Mouse (Mus musculus) lung, postnatal 36 days (tissue): ENCODE data around the gene Mrps35.

Experiments used
- DNase-seq: peaks from one replicate; pipeline ENCODE4 v3.0.0; 2022; ENCODE audit warnings: mixed read lengths

The Mrps35 gene

DNA sequence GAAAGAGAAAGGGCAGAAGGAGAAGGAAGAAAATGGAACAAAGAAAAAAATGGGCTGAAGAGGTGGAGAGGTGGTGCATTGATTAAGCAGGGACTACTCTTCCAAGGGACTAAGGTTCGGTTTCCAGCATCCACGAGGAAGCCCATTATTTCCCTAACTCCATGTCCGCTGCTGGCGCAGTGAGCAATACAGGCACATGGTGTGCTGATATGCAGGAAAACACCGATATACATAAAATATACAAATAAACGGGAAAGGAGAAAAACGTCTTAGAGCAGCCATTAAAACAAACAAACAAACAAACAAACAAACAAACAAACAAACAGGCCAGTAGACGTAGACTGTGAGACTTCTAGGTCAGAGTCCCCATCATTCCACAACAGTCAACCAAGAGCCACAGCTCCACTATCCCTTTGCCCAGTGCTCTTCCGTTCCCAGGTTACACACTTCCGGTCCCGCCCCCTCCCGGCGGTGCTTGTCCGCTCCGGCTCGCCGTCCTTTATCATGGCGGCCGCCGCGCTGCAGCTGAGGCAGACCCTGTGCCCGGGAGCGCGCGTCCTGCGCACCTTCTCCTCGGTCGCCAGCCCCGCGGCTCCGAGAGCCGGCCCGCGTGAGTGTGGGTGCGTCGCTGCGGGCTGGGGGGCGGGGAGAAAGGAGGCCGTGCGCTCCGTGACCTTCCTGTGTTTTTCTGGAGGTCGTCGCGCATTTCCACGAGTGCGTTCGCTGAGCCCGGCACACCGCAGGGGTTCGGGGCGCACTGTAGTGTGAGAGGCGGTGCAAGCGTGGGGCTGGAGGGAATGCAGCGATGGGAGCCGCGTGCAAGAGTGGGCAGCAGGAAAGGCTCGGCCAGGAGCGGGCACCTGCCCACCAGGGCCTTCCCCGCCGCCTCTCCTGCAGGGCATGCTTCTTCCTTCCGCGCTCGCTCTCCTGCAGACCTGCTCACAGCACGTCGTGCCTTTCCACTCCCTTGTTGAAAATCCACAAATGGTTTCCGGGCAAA, at the start of gene Mrps35:
Gene Mrps35 (plus strand): TSS at position 474 of the 1,000 bp plus-strand sequence.
- DNase-seq, result peak; percentile 94

DNA sequence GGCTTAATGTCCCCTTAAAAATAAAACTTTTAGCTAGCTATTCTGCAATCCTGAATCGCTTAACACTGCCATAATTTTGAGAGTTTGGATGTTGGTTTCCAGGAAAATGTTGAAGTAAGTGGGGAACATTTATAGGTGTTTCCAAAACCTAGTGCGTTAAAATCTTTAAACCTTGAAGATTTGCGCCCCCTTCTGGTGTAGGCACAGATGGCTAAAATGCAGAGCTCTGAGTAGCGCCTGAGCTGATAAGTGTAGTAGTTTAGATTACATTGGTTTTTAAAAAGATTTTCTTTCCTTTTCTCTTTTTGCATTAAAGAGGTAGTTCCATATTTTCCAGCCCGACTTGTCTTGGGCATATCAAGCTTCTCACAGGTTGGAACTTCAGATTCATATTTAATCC, 48.3 kb upstream of the Mrps35 start:
- peak; percentile 86 for DNase-seq

DNA sequence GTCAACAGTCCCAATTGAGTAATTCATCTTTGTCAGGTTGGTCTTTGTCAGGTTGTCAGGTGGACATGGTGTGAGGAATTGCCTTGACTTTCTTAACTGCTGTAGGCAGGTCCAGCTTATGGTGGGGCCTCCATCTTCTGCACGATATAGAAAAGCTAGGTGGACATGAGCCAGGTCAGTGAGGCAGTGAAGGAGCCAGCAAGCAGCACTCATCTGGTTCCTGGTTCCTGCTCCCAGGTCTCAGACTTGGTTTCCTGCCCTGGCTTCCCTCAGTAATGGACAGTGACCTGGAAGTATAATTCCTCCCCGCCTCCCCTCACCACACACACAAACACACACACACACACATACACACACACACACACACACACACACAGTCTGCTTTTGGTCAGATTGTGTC, 47.2 kb upstream of the Mrps35 start:
- DNase-seq, result no peak

DNA sequence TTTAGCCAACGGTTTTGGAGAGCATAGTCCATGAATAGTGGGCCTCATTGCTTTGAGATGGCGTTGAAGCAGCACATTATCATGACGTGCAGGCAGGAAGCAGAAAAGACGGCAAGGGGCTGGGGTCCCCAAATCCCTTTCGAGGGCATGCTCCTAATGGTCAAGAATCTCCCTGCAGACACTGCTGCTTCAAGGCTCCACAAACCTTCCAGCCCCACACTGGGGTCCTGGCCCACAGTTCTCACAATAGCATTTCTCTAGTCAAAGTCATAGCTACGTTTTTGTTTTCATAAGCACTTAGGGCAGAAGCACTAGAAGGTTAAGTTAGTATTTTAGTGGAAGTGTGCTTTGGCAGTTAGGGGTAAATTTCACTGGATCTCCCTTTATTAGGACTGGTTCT, 46.7 kb upstream of the Mrps35 start:
- DNase-seq, result no peak

DNA sequence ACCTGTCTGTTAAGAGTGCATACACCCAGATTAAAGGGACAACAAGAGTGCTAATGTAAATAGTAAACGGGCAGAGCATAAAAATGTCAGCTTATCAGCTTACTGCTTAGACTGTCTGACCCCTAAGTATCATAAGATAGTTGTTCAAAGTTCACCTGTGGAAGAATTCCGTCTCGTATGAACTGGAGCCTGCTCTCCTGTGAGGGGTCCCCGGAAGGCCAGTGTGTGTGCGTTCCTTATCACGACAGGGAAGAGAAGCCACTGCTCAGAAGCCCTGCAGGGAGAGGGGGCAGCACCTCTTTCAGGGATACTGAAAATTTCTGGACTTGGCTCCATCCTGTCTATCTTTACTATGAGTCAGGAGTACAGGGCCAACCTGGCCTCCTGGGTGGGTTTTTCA, 45.6 kb upstream of the Mrps35 start:
- no peak for DNase-seq

DNA sequence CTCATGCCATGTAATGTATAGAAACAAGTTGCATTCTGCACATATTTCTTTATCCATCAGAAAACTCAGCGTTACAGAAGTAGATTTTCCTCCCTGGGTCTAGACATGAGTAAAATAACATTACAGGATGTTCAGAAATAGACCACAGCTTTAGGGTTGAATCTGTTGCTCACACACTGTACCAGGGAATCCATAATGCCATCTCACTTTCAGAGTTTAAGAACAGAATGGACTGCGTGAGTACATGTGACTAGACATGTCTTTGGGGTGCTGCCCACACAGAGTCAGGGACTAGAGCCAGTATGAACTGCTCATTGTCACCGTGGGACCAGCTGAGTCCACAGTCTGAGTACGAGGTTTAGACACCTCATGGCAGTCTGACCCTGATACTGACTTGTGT, 43.9 kb upstream of the Mrps35 start:
- DNase-seq, result no peak

DNA sequence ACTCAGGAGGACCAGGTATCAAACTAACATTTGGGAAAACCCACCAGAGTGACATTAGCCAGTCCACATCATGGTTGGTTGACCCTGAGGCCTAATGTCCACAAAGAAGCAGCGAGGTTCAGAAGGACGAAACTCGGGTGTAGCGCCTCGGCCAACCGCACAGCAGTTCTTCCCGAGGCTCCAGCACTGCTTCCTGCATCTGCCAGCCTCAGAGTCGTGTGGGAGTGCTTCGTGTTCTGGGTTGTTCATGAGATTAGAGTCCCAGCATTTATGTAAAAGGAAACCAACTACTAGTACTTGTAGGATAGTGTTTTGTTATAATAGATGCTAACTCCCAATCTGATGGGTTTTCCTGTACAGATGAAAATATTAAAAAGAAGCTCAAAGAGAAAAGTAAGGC, 43.3 kb upstream of the Mrps35 start:
- no peak for DNase-seq

DNA sequence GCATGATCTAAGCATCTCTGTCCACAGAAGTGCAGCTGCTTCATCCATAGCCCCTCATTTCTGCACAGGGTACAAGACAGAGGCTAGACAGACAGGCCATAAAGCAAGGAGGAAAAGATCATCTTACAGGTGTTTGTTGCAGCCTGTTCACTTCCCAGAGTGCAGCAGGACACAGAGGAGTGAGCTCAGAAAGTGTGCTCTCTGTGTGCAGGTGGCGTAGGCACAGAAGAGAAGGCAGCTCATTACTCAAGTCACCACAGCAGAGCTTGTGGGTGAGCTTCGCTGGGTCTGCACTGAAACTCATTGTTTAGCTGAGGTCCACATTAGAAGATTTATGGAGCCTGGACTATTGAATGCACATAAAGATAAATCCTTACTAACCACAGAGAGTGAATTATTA, 42.8 kb upstream of the Mrps35 start:
- DNase-seq, result no peak

DNA sequence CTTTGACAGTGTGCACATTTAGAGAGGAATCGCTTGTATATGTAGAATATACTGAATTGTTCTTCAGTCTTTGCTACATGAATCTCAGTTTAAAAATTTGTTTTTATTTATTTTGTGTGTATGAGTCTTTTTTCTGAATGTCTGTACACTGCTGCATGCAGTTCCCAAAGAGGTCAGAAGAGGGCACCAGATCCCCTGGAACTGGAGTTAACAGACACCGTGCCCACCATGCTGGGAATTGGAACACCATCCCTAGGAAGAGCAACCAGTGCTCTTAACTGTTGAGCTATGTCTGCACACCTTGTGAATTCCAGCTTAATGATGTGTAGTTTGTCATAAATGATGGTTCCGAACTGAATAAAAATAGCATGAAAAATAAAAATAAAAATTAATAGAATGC, 34.4 kb upstream of the Mrps35 start:
- peak; percentile 65 for DNase-seq

DNA sequence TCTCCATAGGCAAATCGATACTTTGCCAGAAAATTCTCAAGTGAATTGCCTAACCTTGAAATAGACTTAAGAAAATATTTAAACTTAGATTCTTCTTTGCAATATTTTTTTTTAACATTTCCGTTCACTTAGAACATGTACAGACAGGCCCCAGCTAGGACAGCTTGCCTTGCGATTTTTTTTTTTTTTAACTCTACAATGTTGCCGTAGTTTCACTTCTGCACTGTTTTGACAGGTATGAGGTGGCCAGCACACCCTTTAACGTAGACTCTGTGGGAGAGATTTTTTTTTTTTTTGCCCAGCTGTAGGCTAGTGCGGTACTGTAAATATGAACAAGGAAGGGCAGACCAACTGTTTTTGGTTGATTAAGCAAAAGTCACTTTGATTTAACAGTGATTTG, 32.2 kb upstream of the Mrps35 start:
- DNase-seq, result no peak

DNA sequence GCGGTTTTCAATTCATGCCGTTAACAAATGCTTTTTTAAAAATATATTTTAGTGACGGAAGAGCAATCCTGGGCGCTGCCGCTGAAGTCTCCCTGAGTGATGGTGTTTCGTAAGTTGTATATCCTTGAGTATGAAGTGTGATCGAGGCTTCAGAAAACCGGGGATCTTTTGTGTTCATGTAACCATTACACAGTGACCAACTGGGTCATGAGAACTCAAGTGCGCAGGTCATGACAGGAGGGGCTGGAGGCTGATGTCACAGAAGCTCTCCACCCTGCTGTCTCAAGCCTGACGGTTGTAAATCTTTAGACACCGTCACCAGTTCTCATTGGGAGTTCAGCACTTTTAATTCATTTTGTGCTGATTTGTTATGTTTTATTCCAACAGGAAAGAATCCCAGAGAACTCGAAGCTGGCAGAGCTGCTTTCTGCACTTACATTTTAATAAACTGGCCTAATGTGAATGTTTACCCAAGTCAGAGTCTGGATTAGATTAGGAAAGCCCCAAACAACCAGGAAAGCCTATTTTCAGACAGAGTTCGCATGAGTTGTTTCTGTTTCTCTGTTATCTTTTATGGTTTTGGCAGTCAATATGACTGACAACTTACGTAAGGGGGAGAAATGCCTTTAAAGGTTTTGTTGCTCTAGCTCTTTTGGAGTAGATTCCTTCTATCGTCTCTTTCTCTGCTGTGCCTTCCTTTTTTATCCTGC, 31.6 kb upstream of the Mrps35 start:
- DNase-seq, result no peak

DNA sequence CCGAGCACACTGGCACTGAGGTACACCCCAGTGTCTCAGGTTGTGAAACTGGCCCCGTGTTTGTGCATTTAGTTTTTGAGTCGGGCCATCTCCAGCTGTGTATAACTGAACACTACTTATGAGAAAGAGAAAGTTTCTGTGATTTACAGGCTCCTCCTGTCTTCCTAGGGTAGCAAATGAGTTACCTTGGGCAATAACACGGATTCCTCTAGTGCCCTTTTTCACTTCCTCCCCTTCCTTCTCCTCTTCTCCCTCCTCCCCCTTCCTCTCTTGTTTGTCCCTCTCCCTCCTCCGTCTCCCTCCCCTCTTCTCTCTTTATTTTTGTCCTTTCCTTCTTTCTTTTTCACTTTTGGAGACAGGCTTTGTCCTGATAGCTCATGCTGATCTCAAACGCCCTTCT, 31.0 kb upstream of the Mrps35 start:
- DNase-seq, result no peak

DNA sequence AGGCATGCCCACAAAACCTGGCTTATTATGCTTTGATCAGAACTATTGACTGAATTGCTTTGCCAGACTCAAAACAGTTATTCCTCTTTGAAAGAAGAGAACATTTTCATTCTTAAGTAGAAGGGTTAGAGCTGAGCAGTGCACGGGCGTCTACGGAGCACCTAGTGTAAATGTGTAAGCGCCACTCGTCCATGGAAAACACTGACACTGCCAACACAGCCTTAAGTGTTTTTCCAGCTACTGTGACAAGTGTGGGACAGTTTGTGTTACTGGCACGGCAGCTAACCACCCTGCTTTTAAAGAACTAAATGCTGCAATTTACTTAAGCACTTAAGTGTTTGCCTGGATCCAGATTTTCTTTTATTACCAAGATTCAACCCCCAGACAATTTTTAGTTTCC, 30.6 kb upstream of the Mrps35 start:
- peak; percentile 64 for DNase-seq

DNA sequence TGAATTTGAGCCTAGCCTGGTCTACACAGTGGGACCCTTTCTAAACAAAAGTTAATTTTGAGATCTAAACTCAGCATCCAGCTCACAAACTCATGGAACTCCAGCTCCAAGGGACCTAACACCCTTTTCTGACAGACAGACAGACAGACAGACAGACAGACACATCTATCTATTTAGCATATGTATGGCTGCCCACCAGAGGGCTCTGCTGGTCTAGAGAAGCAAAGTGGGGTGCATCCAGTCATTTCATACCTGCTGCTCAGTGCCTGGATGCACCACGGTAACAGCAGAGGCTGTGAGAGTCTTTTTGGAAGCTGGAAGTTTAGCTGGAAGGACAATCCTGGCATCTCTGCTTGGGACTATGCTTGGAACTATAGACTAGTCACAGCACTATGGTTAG, 29.0 kb upstream of the Mrps35 start:
- DNase-seq, result no peak

DNA sequence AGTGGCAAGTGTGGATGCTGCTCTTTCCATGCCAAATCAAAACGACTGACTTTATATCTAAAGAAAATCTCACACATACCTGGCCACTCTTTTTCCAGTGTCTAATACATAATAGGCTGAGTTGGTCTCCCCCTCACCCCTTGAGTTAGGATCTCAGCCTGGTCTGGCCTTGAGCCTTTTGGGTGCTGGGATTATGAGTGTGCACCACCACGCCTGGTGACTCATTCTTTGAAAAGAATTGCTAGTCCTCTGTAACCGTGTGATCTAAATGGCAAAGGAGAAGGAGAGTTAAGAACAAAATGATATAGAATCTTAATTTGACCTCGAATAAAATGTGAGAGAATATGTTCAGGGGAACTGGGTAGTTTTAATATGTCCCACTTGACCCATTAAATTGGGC, 24.7 kb upstream of the Mrps35 start:
- DNase-seq, result no peak

DNA sequence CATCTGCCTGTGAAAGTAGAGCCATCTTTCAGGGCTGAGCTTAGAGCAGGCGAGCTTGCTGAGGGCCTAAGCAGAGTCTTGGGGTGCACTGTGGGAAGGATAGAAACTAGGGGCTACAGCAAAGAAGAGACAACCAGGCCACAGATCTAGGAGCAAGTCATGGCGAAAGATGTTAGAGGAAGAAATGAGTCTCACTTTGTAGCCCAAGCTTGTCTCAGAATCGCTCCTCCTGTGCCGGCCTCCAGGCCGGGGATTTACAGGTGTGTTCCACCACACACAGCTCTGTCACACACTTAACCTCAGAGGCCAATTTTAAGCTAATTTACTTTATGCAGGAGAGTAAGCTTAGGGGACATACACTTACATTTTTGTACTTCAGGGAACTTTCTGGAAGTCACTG, 24.2 kb upstream of the Mrps35 start:
- DNase-seq, result no peak

DNA sequence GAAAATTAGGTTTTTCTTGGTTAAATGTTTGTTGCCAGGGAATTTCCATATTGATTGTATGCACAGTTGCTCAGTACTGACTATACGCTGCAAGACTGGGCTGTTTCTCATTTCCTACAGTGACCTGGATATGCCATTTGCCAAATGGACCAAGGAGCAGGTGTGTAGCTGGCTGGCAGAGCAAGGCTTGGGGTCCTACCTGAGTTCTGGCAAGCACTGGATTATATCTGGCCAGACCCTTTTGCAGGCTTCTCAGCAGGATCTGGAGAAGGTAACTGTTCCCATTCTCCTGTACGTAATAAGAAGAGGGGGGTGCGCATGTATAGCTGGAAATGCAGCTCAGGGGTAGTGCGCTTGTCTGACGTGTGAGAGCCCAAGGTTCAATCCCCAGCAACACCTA, 21.4 kb upstream of the Mrps35 start:
- DNase-seq, result no peak

DNA sequence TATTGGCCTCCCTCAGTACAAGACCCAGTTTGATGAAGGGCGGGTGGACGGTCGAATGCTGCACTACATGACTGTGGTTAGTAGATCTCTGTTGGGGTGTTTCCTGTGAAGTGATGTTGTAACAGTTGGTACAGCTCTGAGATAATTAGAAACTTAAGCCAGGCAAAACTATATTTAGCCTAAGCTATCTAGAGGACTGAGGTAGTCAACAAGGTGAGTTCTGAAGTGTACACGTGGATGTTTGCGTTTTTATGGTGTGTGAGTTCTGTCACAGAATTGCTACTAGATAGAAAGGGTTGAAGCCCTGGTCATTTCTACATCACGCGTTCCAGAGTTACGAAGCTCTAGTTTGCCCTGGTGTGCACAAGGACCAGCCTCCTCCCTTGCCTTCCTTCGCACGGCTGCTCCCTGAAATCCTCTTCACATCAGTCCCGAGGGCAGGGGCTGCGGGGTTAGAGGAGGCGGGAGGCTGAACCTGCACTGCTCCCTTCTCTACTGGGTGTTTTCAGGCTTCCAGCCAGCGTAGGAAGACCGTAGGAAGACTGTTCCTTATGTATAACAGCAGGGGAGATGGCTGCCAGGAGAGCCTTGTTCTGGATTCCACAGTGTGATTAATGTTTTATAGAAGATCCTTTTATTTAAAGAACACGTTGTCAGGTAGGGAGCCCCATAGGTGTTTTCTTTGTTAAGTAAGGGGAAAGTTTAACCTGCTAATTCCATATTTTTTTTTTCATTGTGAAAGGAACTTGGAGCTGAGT, 20.0 kb upstream of the Mrps35 start:
- no peak for DNase-seq

DNA sequence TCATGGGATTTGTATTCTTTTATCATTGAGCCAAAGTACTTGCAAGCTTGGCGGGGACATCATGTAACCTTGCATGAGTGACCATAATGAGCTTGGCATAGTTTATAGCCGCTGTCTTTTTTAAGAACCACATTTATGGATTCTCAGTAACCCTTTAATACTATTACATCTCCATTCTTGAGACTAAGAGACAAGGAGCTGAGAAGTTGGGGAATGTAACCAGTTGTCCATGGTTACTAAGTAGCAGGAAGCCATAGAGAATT, 19.5 kb upstream of the Mrps35 start:
- DNase-seq, result no peak

DNA sequence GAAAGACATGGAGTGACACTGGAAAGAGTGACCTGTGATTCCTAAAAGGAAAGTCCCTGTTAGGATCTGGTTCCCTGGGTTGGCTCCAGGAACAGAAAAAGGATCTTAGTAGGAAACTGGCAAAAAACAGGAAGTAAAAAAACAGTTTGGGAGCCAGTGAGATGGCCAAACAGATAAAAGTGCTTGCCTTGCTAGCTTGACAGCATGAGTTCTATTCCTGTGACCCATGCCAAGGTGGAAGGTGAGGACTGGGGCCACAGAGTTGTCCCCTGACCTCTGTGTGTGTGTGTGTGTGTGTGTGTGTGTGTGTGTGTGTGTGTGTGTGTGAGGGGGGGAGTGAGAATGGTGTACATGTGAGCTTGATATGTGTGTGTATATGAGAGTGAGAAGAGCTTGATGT, 19.0 kb upstream of the Mrps35 start:
- DNase-seq, result no peak

DNA sequence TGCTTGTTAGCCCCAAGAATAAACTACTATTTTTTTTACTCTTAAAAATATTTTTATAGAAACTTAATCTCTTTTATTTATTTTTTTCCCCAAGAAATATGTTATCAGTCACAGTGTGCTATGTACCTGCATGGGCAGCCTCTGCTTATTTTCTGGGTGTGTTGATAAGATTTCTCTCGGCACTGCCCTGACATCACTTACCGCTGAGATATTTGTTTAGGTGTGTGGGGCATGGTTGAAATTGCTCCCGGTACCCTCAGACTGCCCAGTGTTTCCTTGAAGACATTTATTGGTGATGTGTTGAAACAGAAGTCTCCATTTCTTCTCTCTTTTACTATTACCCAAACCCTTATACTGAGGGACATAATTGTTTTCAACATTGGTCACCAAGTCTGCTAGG, 17.8 kb upstream of the Mrps35 start:
- no peak for DNase-seq

DNA sequence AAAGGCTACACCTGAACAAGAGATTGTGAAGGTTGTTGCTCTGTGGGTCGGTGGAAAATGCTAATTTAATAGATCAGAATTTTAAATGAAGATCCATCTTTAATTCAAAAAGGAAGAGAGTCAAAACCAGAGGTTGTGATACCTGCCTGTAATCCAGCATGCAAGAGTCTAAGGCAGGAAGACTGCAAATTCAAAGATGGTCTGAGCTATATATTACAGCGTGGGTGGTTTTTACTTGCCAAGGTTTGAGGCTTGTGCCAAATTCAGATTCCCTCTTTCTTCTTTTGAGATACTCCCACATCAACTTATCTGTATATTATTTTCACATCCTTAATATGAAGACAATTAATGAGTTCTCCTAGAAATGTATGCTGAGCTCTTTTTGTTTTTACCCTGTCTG, 14.2 kb upstream of the Mrps35 start:
- no peak for DNase-seq

DNA sequence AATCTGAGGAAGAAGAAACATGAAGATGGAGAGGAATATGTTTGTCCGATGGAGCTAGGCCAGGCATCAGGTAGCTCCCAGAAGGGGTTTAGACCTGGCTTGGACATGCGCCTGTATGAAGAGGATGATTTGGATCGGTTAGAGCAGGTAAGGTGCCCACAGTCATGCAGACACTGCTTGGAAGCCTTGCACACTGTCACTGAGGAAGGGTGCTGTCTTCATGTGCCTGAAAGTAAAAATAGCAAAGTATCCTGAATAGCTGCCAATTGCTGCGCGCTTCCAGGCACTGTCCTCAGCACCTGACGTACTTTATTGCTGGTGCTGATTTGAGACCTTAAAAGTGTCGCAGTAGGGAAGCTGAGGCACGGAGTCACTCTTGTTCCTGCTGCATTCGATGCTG, 13.0 kb upstream of the Mrps35 start:
- no peak for DNase-seq
